Mouse (Mus musculus) lung, embryonic 15.5 days (tissue): ENCODE measurements at regions not wholly inside any gene's neighbourhood (a gene's known extent, or its start where the extent isn't known, plus 50 kb on each side); places are given as distances from the start of the nearest gene placed in this dataset.

Experiments
- ATAC-seq: fragments of 200-750 bp; cut with Nextera tagmentation; 2 replicates; pipeline ENCODE4 v1.8.0; 2017; ENCODE audit warnings: moderate number of reproducible peaks, borderline replicate concordance; ENCODE audit not compliant: low FRiP score, low TSS enrichment; ENCODE audit errors: extremely low read depth
- H3K27ac ChIP-seq: fragments of 300-500 bp; sonication (generic); 2 replicates; pipeline ENCODE4 v1.5.1; 2015; ENCODE audit warnings: moderate library complexity, mild to moderate bottlenecking, inconsistent platforms
- H3K27me3 ChIP-seq: fragments of 300-500 bp; sonication (generic); 2 replicates; pipeline ENCODE4 v1.6.1; 2015; ENCODE audit warnings: inconsistent platforms
- H3K36me3 ChIP-seq: fragments of 300-500 bp; sonication (generic); 2 replicates; pipeline ENCODE4 v1.6.1; 2015; ENCODE audit warnings: inconsistent platforms
- H3K4me1 ChIP-seq: fragments of 300-500 bp; sonication (generic); 2 replicates; pipeline ENCODE4 v1.6.1; 2015; ENCODE audit warnings: inconsistent platforms
- H3K4me2 ChIP-seq: fragments of 300-500 bp; sonication (generic); 2 replicates; pipeline ENCODE4 v1.6.1; 2015; ENCODE audit warnings: inconsistent platforms, mild to moderate bottlenecking, moderate library complexity
- H3K4me3 ChIP-seq: fragments of 300-500 bp; sonication (generic); 2 replicates; pipeline ENCODE4 v1.5.1; 2015; ENCODE audit warnings: mild to moderate bottlenecking, inconsistent platforms
- H3K9ac ChIP-seq: fragments of 300-500 bp; sonication (generic); 2 replicates; pipeline ENCODE4 v1.6.1; 2015; ENCODE audit warnings: inconsistent platforms
- H3K9me3 ChIP-seq: fragments of 300-500 bp; sonication (generic); 2 replicates; pipeline ENCODE4 v1.6.1; 2016; ENCODE audit warnings: inconsistent platforms
- WGBS: fragments of 180-500 bp; shearing (Covaris S2); methylation state at CpG from one replicate; pipeline ENCODE4 v1.1.7; 2015; 5-methylcytosine and 5-hydroxymethylcytosine counted together

- Histone ChIP-seq H3K4me1 (0 out of 2 replicates have a peak, but pooled peaks cover 6% of the 10 kb centered on the region), H3K9ac (no peak overlapping the region), H3K27ac (no peak overlapping the region), H3K27me3 (no peaks in the 10 kb centered on the region), H3K4me2 (no peak overlapping the region), H3K36me3 (no peaks in the 10 kb centered on the region), H3K4me3 (no peak overlapping the region), H3K9me3 (no peaks in the 10 kb centered on the region)
- no peak for ATAC-seq
- 48% methylated on average over 1 of the region's 1 CpGs for WGBS
These were observed 392.6 kb downstream of the Nedd1 start for GRCm38 (mm10) chr10:92329661-92330060.

- Histone ChIP-seq H3K36me3 (no peaks in the 10 kb centered on the region), H3K9ac (no peak overlapping the region), H3K4me3 (no peak overlapping the region), H3K27ac (no peak overlapping the region), H3K9me3 (no peaks in the 10 kb centered on the region), H3K27me3 (no peaks in the 10 kb centered on the region), H3K4me1 (no peaks in the 10 kb centered on the region), H3K4me2 (no peak overlapping the region)
- WGBS = 34% methylated on average over 4 of the region's 4 CpGs
- no peak for ATAC-seq
These were observed 396.8 kb downstream of the Nedd1 start for GRCm38 (mm10) chr10:92325284-92325989.

GRCm38 (mm10) chr10:92314606-92315005 is 407.6 kb downstream of the Nedd1 start:
- H3K27ac ChIP-seq = no peak overlapping the region
- no peaks in the 10 kb centered on the region for H3K4me1 ChIP-seq
- H3K27me3 ChIP-seq = no peaks in the 10 kb centered on the region
- no peaks in the 10 kb centered on the region for H3K9me3 ChIP-seq
- no peak overlapping the region for H3K9ac ChIP-seq
- H3K36me3 ChIP-seq = no peaks in the 10 kb centered on the region
- no peak overlapping the region for H3K4me2 ChIP-seq
- no peak overlapping the region for H3K4me3 ChIP-seq
- 51% methylated on average over 3 of the region's 3 CpGs for WGBS
- ATAC-seq = no peak

- no peak for ATAC-seq
- Histone ChIP-seq H3K4me2 (no peak overlapping the region), H3K9ac (no peak overlapping the region), H3K27ac (no peak overlapping the region), H3K4me1 (no peaks in the 10 kb centered on the region), H3K27me3 (no peaks in the 10 kb centered on the region), H3K4me3 (no peak overlapping the region), H3K36me3 (no peaks in the 10 kb centered on the region), H3K9me3 (no peaks in the 10 kb centered on the region)
- 75% methylated on average over 6 of the region's 6 CpGs for WGBS
These were observed 409.9 kb downstream of the Nedd1 start for GRCm38 (mm10) chr10:92312278-92312677.

DNA sequence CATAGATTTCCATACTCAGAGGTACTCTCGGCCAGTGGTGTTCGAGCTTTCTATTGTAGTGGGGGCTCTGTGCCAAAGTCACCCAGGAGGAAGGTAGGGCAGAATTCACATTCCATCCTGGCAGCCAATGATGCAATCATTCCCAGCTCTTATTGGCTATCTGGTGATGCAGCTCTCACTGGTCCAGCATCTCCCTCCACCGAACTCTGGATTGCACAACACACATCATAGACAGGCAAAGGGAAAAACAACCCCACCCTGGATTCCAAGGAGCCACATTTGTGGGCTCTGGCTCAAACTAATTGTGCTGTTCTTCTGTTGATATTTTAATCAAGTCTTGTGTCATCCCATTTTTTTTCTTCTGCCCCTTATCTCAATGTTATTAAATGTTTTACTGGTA is 413.6 kb downstream of the Nedd1 start:
- 78% methylated on average over 3 of the region's 3 CpGs for WGBS
- ATAC-seq = no peak
- H3K27ac ChIP-seq = no peak overlapping the region
- no peak overlapping the region for H3K4me2 ChIP-seq
- H3K4me1 ChIP-seq = no peaks in the 10 kb centered on the region
- H3K36me3 ChIP-seq = no peaks in the 10 kb centered on the region
- no peak overlapping the region for H3K9ac ChIP-seq
- no peak overlapping the region for H3K4me3 ChIP-seq
- H3K9me3 ChIP-seq = no peaks in the 10 kb centered on the region
- H3K27me3 ChIP-seq = no peaks in the 10 kb centered on the region

- Histone ChIP-seq H3K9ac (no peak overlapping the region), H3K4me2 (no peak overlapping the region), H3K4me3 (no peak overlapping the region), H3K27ac (no peak overlapping the region), H3K36me3 (no peaks in the 10 kb centered on the region), H3K9me3 (no peaks in the 10 kb centered on the region), H3K27me3 (no peaks in the 10 kb centered on the region), H3K4me1 (no peaks in the 10 kb centered on the region)
- no peak for ATAC-seq
- WGBS = 26% methylated on average over 3 of the region's 3 CpGs
These were observed 414.4 kb downstream of the Nedd1 start for GRCm38 (mm10) chr10:92307861-92308260.

- no peaks in the 10 kb centered on the region for H3K27me3 ChIP-seq
- no peaks in the 10 kb centered on the region for H3K4me1 ChIP-seq
- H3K27ac ChIP-seq = no peak overlapping the region
- no peak overlapping the region for H3K9ac ChIP-seq
- no peaks in the 10 kb centered on the region for H3K9me3 ChIP-seq
- H3K4me3 ChIP-seq = no peak overlapping the region
- no peak for ATAC-seq
- no peaks in the 10 kb centered on the region for H3K36me3 ChIP-seq
- WGBS = 72% methylated on average over 13 of the region's 13 CpGs
- no peak overlapping the region for H3K4me2 ChIP-seq
These were observed 423.5 kb downstream of the Nedd1 start for GRCm38 (mm10) chr10:92298693-92299092.

DNA sequence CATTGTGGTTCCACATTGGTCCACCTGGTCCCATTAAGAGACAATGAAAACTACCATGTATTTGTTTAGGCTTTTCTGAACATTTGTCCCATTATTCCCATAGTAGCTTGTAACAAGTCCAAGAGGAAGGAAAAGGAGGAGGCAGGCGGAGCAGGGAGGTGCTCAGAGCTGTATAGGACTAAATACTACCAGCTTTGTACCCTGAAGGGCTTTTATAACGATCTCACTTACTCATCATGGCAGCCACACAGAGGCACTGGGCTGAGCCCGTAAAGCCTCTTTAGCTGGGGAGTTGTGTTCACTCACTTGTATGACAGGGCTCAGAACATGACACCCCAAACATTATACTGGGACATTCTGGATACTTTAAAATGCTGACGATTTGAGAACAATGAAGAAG is 425.4 kb downstream of the Nedd1 start:
- H3K9ac ChIP-seq = no peak overlapping the region
- no peaks in the 10 kb centered on the region for H3K4me1 ChIP-seq
- WGBS = 72% methylated on average over 4 of the region's 4 CpGs
- ATAC-seq = no peak
- no peaks in the 10 kb centered on the region for H3K36me3 ChIP-seq
- no peaks in the 10 kb centered on the region for H3K9me3 ChIP-seq
- no peak overlapping the region for H3K4me3 ChIP-seq
- no peak overlapping the region for H3K27ac ChIP-seq
- no peaks in the 10 kb centered on the region for H3K27me3 ChIP-seq
- H3K4me2 ChIP-seq = no peak overlapping the region

GRCm38 (mm10) chr10:92296303-92296702 is 425.9 kb downstream of the Nedd1 start:
- H3K36me3 ChIP-seq = no peaks in the 10 kb centered on the region
- no peaks in the 10 kb centered on the region for H3K9me3 ChIP-seq
- H3K27me3 ChIP-seq = no peaks in the 10 kb centered on the region
- no peak for ATAC-seq
- no peak overlapping the region for H3K4me2 ChIP-seq
- H3K9ac ChIP-seq = no peak overlapping the region
- H3K27ac ChIP-seq = no peak overlapping the region
- no peak overlapping the region for H3K4me3 ChIP-seq
- 88% methylated on average over 9 of the region's 9 CpGs for WGBS
- H3K4me1 ChIP-seq = no peaks in the 10 kb centered on the region

- no peak for ATAC-seq
- 22% methylated on average over 4 of the region's 4 CpGs for WGBS
- no peak overlapping the region for H3K27ac ChIP-seq
- no peak overlapping the region for H3K4me3 ChIP-seq
- H3K36me3 ChIP-seq = no peaks in the 10 kb centered on the region
- no peak overlapping the region for H3K4me2 ChIP-seq
- H3K4me1 ChIP-seq = no peaks in the 10 kb centered on the region
- no peaks in the 10 kb centered on the region for H3K9me3 ChIP-seq
- H3K27me3 ChIP-seq = no peaks in the 10 kb centered on the region
- H3K9ac ChIP-seq = no peak overlapping the region
These were observed 429.0 kb downstream of the Nedd1 start for GRCm38 (mm10) chr10:92293261-92293660.

DNA sequence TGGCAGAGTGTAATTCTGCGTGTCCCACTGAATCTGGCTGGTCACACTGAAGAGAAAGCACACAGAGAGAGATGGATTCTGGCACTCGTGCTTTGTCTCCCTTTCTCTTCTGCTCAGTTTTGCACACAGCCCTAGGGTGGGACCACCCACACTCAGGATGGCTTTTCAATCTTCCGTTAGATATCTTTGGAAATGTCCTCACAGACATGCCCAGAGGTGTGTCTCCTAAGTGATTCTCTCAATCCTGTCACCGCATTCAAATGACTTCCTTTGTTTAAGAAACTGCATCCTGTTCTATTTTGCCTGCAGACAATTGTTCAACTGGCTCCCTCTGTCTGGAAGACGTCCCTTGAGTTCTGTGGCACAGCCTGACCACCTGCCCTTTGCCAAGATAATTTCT is 433.0 kb downstream of the Nedd1 start:
- Histone ChIP-seq H3K4me1 (no peaks in the 10 kb centered on the region), H3K9ac (no peak overlapping the region), H3K4me2 (no peak overlapping the region), H3K27ac (no peak overlapping the region), H3K36me3 (no peaks in the 10 kb centered on the region), H3K27me3 (no peaks in the 10 kb centered on the region), H3K9me3 (no peaks in the 10 kb centered on the region), H3K4me3 (no peak overlapping the region)
- WGBS = 36% methylated on average over 5 of the region's 5 CpGs
- no peak for ATAC-seq

DNA sequence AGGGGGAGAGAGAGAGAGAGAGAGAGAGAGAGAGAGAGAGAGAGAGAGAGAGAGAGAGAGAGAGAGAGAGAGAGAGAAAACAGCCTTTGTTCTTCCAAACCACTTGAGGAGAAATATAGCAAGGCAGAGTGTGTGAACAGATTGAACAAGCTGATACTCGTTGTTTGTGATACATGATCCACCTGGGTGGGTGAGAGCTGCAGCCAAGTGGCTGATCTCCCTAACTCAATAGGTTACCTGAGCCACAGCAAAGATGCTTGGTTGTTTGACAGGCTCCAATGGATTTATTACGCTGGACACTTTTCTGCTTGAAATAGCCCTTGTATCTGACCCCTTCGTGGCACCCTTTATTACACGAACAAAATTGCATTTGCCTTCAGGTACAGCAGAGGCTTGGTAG is 438.0 kb downstream of the Nedd1 start:
- Histone ChIP-seq H3K9ac (no peak overlapping the region), H3K4me1 (no peaks in the 10 kb centered on the region), H3K27me3 (no peaks in the 10 kb centered on the region), H3K4me2 (no peak overlapping the region), H3K27ac (no peak overlapping the region), H3K4me3 (no peak overlapping the region), H3K36me3 (no peaks in the 10 kb centered on the region), H3K9me3 (no peaks in the 10 kb centered on the region)
- 43% methylated on average over 4 of the region's 4 CpGs for WGBS
- ATAC-seq = no peak

GRCm38 (mm10) chr10:92277981-92278380 is 444.2 kb downstream of the Nedd1 start:
- ATAC-seq = no peak
- Histone ChIP-seq H3K27me3 (no peaks in the 10 kb centered on the region), H3K9me3 (no peaks in the 10 kb centered on the region), H3K36me3 (no peaks in the 10 kb centered on the region), H3K9ac (no peak overlapping the region), H3K4me2 (no peak overlapping the region), H3K27ac (no peak overlapping the region), H3K4me1 (no peaks in the 10 kb centered on the region), H3K4me3 (no peak overlapping the region)
- WGBS = 14% methylated on average over 2 of the region's 2 CpGs
